9 mouse cellular contexts compared by ENCODE assay signal in the genomic region with DNA sequence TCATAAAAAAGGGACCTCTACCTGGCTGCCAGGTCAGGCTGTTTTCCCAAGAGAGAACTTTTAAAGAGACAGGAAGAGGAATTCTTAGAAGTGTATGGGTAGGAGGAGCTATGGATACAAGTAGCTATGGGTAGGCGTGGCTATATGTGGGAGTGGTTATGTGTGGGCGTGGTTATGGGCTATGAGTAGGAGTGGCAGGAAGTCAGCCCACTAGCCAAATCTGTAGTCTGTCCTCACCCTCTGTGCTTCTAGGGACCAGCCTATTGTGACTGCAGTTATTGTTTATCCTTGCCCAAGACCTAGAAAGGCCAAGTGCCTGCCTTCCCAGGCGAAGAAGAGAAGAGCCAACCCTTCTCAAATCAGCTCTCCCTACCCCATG. TPM values are rescaled to one million over a fixed set of nuclear protein-coding genes. Genes with fewer than 3 reads are reported as not detected.
A peak's percentile ranks its signal among the peaks of the same experiment; 100 is the strongest.
DNase-seq lines count a peak whose midpoint lies in the region; ATAC-seq lines count a peak whose summit lies in the region.
"Had no signal": no experiment of that assay in that cellular context is flagged by ENCODE, and none has a peak within 500 bp of the region (broad histone marks: within the 10 kb centered on the region; RNA-seq: fewer than 3 reads in every experiment).

No protein-coding gene starts in this region.

- no peak overlapping the region for H3K9ac ChIP-seq in kidney, embryonic 16.5 days (replicated peaks; ENCODE audit: low read length)
- no peak overlapping the region for H3K9ac ChIP-seq in midbrain, embryonic 13.5 days (replicated peaks)
- H3K9ac ChIP-seq in heart, embryonic 11.5 days (ENCODE audit: low read depth, low read length) = no peak overlapping the region
- H3K9ac ChIP-seq: liver, embryonic 14.5 days had no signal

- 35% methylated on average over 3 of the region's 3 CpGs for WGBS in kidney, embryonic 16.5 days
- 40% methylated on average over 3 of the region's 3 CpGs for WGBS in midbrain, embryonic 13.5 days
- WGBS in heart, embryonic 11.5 days (ENCODE audit: insufficient replicate concordance) = 33% methylated on average over 3 of the region's 3 CpGs

- H3K27me3 ChIP-seq in kidney, embryonic 16.5 days (ENCODE audit: insufficient read depth, low read length) = no peaks in the 10 kb centered on the region
- no peaks in the 10 kb centered on the region for H3K27me3 ChIP-seq in midbrain, embryonic 13.5 days
- no peaks in the 10 kb centered on the region for H3K27me3 ChIP-seq in heart, embryonic 11.5 days (ENCODE audit: control insufficient read depth, insufficient read depth, low read length)

- H3K36me3 ChIP-seq in kidney, embryonic 16.5 days (ENCODE audit: insufficient read depth, low read length) = no peaks in the 10 kb centered on the region
- no peaks in the 10 kb centered on the region for H3K36me3 ChIP-seq in midbrain, embryonic 13.5 days
- H3K36me3 ChIP-seq in heart, embryonic 11.5 days (ENCODE audit: control insufficient read depth, insufficient read depth, low read length) = no peaks in the 10 kb centered on the region

- no peaks in the 10 kb centered on the region for H3K4me1 ChIP-seq in kidney, embryonic 16.5 days (ENCODE audit: insufficient read depth, low read length)
- peaks cover 12% of the 10 kb centered on the region for H3K4me1 ChIP-seq in midbrain, embryonic 13.5 days (replicated peaks)
- H3K4me1 ChIP-seq in heart, embryonic 11.5 days (ENCODE audit: control insufficient read depth, insufficient read depth, low read length) = no peaks in the 10 kb centered on the region

- no peak overlapping the region for H3K4me2 ChIP-seq in kidney, embryonic 16.5 days (replicated peaks; ENCODE audit: low read depth, low read length)
- no peak overlapping the region for H3K4me2 ChIP-seq in midbrain, embryonic 13.5 days (replicated peaks)
- no peak overlapping the region for H3K4me2 ChIP-seq in heart, embryonic 11.5 days

- DNase-seq in kidney, postnatal 4 days = peak; percentile 26 to 30
- DNase-seq in NIH3T3 (ENCODE audit: low read depth) = peak; percentile 44
- no peak for DNase-seq in layer of hippocampus, postnatal 14 days (ENCODE audit: low spot score in 2 of 2)
- DNase-seq in gastrocnemius, adult 8-10 months (ENCODE audit: low spot score in 2 of 2) = no peak

- no peak overlapping the region for H3K4me3 ChIP-seq in kidney, embryonic 16.5 days (ENCODE audit: low read length)
- no peak overlapping the region for H3K4me3 ChIP-seq in midbrain, embryonic 13.5 days (replicated peaks)
- H3K4me3 ChIP-seq in heart, embryonic 11.5 days (ENCODE audit: low read depth, low read length) = no peak overlapping the region

- no peaks in the 10 kb centered on the region for H3K9me3 ChIP-seq in kidney, embryonic 16.5 days (ENCODE audit: low read length)
- H3K9me3 ChIP-seq in midbrain, embryonic 13.5 days = no peaks in the 10 kb centered on the region
- H3K9me3 ChIP-seq in heart, embryonic 11.5 days (replicated peaks; ENCODE audit: control insufficient read depth, low read length) = no peaks in the 10 kb centered on the region

- ATAC-seq in kidney, embryonic 16.5 days (ENCODE audit: low FRiP score, low TSS enrichment) = no peak
- ATAC-seq in hematopoietic stem cell, adult 5-6 weeks (replicated peaks in 1 of 2; ENCODE audit: insufficient read depth in 1 of 2, low FRiP score in 2 of 2, low TSS enrichment in 1 of 2, low read depth in 1 of 2, poor library complexity in 2 of 2, severe bottlenecking in 2 of 2) = peak; percentile 32 to 51; a peak in 3 of 4 replicates
- ATAC-seq in midbrain, embryonic 13.5 days = peak; percentile 74
- ATAC-seq in heart, embryonic 11.5 days (replicated peaks; ENCODE audit: insufficient number of reproducible peaks, low FRiP score, low TSS enrichment) = no peak

- no peak overlapping the region for H3K27ac ChIP-seq in kidney, embryonic 16.5 days (ENCODE audit: low read length)
- H3K27ac ChIP-seq in midbrain, embryonic 13.5 days = peak overlapping the region; percentile 62
- H3K27ac ChIP-seq in heart, embryonic 11.5 days (ENCODE audit: low read depth, low read length) = no peak overlapping the region
- H3K27ac ChIP-seq: liver, embryonic 14.5 days had no signal

RNA-seq across cellular contexts. Expression of gene Fra10ac1, which starts 13.9 kb away (rescaled TPM):
- 37.2 and 39.6 TPM in 2 replicates for polyA plus RNA-seq in kidney, embryonic 16.5 days (2015; fragmentation: Nextera tagmentation; extraction: Ambion mirVana)
- 41.5 and 51.5 TPM in 2 replicates for total RNA-seq in hematopoietic stem cell, adult 5-6 weeks (2017)
- polyA plus RNA-seq in midbrain, embryonic 13.5 days (2015; fragmentation: Nextera tagmentation; extraction: Ambion mirVana) = 50.9 and 54.6 TPM in 2 replicates
- 10 to 100 TPM; 16.4 to 18.1 TPM for total RNA-seq in layer of hippocampus, postnatal 14 days (2021)
- polyA plus RNA-seq in heart, embryonic 11.5 days (2014; fragmentation: Nextera tagmentation; extraction: Ambion mirVana) = 27.6 and 32.1 TPM in 2 replicates
- 10 to 100 TPM in 2 of 4 experiments, 1 to 10 TPM in 2; 7.6 to 11.5 (median 9.4) TPM for total RNA-seq in gastrocnemius, adult 8-10 months (2022)

RNA-seq across cellular contexts. Expression of gene Lgi1, which starts 26.5 kb away (rescaled TPM):
- 1.5 and 2.0 TPM in 2 replicates for polyA plus RNA-seq in kidney, embryonic 16.5 days (2015; fragmentation: Nextera tagmentation; extraction: Ambion mirVana)
- total RNA-seq in hematopoietic stem cell, adult 5-6 weeks (2017) = 3.0 TPM in 1 of 2 replicates, not detected in the other
- polyA plus RNA-seq in midbrain, embryonic 13.5 days (2015; fragmentation: Nextera tagmentation; extraction: Ambion mirVana) = 8.8 and 10.0 TPM in 2 replicates
- 100 to 1,000 TPM; 155 to 168 TPM for total RNA-seq in layer of hippocampus, postnatal 14 days (2021)
- polyA plus RNA-seq in heart, embryonic 11.5 days (2014; fragmentation: Nextera tagmentation; extraction: Ambion mirVana) = 0.31 and 0.84 TPM in 2 replicates
- total RNA-seq in gastrocnemius, adult 8-10 months (2022) = 1 to 10 TPM; 1.7 to 4.1 (median 3.1) TPM

Comparison
In these comparisons a context has a peak if more than half of its experiments do, and no peak if none do; other contexts are left out.
1. DNase-seq: peak in kidney, postnatal 4 days (2 of 2) and NIH3T3 (single experiment); none in layer of hippocampus, postnatal 14 days (0 of 2) and gastrocnemius, adult 8-10 months (0 of 2).
2. ATAC-seq: peak in hematopoietic stem cell, adult 5-6 weeks (2 of 2) and midbrain, embryonic 13.5 days (single experiment); none in kidney, embryonic 16.5 days (single experiment) and heart, embryonic 11.5 days (single experiment).
3. RNA of gene Lgi1, which starts 26.5 kb away (total RNA-seq): 155 to 168 TPM in layer of hippocampus, postnatal 14 days; 1.7 to 4.1 TPM in gastrocnemius, adult 8-10 months and 3.0 TPM in hematopoietic stem cell, adult 5-6 weeks; every median in the first group is over 10 times any median in the second.